Mouse (Mus musculus): ENCODE results near the gene Man2c1. TPM values are rescaled to one million over a fixed set of nuclear protein-coding genes. Genes with fewer than 3 reads are reported as not detected.

Gene Man2c1
- not detected in 2 replicates for polyA plus RNA-seq (2012; ENCODE audit: insufficient read depth, insufficient read length, low replicate concordance, missing spikeins)

DNA sequence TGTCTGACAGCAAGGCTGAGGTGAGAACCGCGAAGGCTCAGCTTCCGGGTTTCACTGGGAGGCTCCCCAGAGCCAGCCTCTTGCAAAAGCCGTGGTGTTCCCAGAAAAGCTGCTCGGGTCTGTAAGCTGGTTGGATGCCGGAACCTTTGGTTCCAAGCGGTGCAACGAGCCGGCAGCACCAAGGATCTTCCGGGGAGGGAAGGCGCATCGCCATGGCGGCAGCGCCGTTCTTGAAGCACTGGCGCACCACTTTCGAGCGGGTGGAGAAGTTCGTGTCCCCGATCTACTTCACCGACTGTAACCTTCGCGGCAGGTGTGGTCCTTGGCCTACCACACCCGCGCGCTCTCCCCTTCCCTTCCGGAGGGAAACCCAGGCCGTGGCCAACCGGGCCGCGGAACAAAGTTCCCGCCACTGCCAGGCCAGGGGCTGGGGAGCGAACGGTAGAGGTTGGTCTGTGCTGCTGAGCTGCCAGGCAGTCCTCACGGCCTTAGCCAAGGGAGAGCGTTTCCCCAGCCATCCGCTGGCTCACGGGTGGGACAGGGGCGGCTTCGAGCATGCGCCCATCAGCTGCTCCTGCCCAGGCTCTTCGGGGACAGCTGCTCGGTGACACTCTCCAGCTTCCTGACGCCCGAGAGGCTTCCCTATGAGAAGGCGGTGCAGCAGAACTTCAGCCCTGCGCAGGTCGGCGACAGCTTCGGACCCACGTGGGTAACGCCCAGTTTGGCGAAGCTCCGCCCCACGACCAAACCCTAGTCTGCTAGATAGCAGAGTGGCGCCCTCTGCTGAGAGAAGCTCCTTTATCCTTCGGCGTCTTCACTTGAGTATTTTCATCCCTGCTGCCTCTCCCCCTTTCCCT is at the start of gene Man2c1:
TSS of gene Man2c1 (plus strand) at position 114 of the 857 bp plus-strand sequence.
- TF ChIP-seq CTCF (IDR thresholded peaks at IDR 0.05; ENCODE audit: insufficient read depth, low read depth, low read length) (peak; percentile 55), POLR2A (IDR thresholded peaks at IDR 0.05; ENCODE audit: insufficient read depth, low read depth, low read length) (peak; percentile 76)
- peak within 1 kb of the TSS; percentile 56 for H3K4me3 ChIP-seq (ENCODE audit: insufficient read depth, low read depth, low read length)
- WGBS = under 1% methylated on average over 58 of the region's 58 CpGs
- H3K27ac ChIP-seq (ENCODE audit: insufficient read depth, low read depth, low read length) = peak within 1 kb of the TSS; percentile 83
- peaks cover 2% of the 10 kb centered on the region for H3K4me1 ChIP-seq (ENCODE audit: control insufficient read depth, insufficient read depth, low read length)

DNA sequence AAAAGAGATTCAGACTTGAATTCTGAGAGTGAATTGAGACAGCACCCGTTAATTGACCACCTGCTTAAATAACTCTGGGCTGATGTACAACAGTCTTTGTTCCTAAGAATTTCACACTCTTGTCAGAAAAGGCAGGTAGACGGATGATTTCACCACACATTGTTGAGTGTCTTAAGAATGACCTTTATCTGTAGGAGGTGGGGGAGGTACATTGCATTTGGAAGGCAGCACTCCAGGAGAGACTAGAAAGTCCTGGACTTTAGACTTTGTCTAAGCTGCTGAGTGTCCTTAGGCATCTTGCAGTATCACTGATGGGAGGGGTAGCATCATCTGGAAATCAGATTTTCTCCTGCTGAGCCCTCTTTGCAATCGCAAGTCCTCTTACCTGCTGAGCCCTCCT is 48.3 kb upstream of the Man2c1 start:
- H3K4me1 ChIP-seq (ENCODE audit: control insufficient read depth, insufficient read depth, low read length) = peaks cover 1% of the 10 kb centered on the region; the same call in 1 of the 2 replicates
- 76% methylated on average over 3 of the region's 3 CpGs for WGBS
- no peak overlapping the region for H3K4me3 ChIP-seq (ENCODE audit: insufficient read depth, low read depth, low read length)
- TF ChIP-seq CTCF (IDR thresholded peaks at IDR 0.05; ENCODE audit: insufficient read depth, low read depth, low read length) = no peak
- no peak for TF ChIP-seq POLR2A (IDR thresholded peaks at IDR 0.05; ENCODE audit: insufficient read depth, low read depth, low read length)
- H3K27ac ChIP-seq (ENCODE audit: insufficient read depth, low read depth, low read length) = no peak overlapping the region

DNA sequence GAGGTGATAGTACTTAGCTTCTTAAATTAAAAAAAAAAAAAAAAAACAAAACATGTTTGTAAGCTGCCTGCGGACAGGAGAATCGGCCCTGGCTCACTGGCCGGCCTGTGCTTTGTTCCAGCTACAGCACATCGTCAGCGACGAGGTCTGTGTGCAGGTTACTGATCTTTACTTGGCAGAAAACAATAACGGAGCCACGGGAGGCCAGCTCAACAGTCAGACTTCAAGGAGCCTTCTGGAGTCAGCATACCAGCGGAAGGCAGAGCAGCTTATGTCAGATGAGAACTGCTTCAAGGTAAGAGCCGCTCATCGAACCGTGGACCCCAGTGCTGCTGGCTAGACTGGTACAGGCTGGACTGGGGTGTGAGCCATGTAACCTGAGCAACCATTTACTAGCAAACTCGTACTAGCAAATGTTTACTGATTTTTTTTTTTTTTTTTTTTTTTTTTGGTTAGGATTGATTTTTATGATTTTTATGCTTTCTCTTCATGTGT is 13.2 kb upstream of the Man2c1 start:
- H3K4me1 ChIP-seq (ENCODE audit: control insufficient read depth, insufficient read depth, low read length) = no peaks in the 10 kb centered on the region
- H3K27ac ChIP-seq (ENCODE audit: insufficient read depth, low read depth, low read length) = no peak overlapping the region
- 80% methylated on average over 13 of the region's 13 CpGs for WGBS
- H3K4me3 ChIP-seq (ENCODE audit: insufficient read depth, low read depth, low read length) = no peak overlapping the region
- TF ChIP-seq CTCF (IDR thresholded peaks at IDR 0.05; ENCODE audit: insufficient read depth, low read depth, low read length) (no peak), POLR2A (IDR thresholded peaks at IDR 0.05; ENCODE audit: insufficient read depth, low read depth, low read length) (no peak)

DNA sequence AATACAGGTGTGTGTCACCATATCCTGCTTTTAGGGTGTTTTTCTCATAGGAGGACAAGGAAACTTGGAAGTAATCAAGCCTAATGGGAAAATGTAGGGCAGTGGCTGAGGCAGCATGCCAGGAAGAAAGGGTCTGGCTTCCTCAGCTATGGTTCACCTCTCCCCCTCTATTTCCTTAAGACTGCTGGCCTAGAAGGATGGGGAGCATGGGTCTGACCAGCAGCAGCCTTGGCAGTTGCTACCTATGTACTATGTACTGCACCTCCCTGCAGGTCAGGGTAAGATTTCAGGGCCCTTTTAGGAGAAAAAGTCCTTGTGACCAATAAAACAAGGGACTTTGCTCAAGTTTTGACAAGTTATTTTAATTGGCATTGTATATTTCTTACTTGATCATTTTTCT is 849 bp upstream of the Man2c1 start:
- Histone ChIP-seq H3K4me1 (ENCODE audit: control insufficient read depth, insufficient read depth, low read length) (peaks cover 2% of the 10 kb centered on the region), H3K27ac (ENCODE audit: insufficient read depth, low read depth, low read length) (no peak overlapping the region), H3K4me3 (ENCODE audit: insufficient read depth, low read depth, low read length) (no peak overlapping the region)
- TF ChIP-seq CTCF (IDR thresholded peaks at IDR 0.05; ENCODE audit: insufficient read depth, low read depth, low read length) = no peak
- TF ChIP-seq POLR2A (IDR thresholded peaks at IDR 0.05; ENCODE audit: insufficient read depth, low read depth, low read length) = no peak

DNA sequence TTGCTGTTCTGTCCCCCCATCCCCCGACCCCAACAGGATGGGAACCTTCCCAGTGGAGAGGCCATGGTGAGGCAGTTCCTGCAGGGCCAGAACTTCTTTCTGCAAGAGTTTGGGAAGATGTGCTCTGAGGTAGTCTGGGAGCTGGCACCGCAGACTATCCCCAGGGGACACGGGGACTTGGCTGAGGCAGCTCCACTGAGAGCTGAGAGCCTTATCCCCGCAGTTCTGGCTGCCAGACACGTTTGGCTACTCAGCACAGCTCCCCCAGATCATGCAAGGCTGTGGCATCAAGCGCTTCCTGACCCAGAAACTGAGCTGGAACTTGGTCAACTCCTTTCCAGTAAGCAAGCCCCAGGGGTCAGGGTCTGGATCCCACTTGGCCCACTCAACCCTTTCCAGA is 6.8 kb downstream of the Man2c1 start:
- H3K27ac ChIP-seq (ENCODE audit: insufficient read depth, low read depth, low read length) = no peak overlapping the region
- 80% methylated on average over 6 of the region's 6 CpGs for WGBS
- TF ChIP-seq CTCF (IDR thresholded peaks at IDR 0.05; ENCODE audit: insufficient read depth, low read depth, low read length) (no peak), POLR2A (IDR thresholded peaks at IDR 0.05; ENCODE audit: insufficient read depth, low read depth, low read length) (no peak)
- H3K4me3 ChIP-seq (ENCODE audit: insufficient read depth, low read depth, low read length) = no peak overlapping the region
- H3K4me1 ChIP-seq (ENCODE audit: control insufficient read depth, insufficient read depth, low read length) = no peaks in the 10 kb centered on the region

DNA sequence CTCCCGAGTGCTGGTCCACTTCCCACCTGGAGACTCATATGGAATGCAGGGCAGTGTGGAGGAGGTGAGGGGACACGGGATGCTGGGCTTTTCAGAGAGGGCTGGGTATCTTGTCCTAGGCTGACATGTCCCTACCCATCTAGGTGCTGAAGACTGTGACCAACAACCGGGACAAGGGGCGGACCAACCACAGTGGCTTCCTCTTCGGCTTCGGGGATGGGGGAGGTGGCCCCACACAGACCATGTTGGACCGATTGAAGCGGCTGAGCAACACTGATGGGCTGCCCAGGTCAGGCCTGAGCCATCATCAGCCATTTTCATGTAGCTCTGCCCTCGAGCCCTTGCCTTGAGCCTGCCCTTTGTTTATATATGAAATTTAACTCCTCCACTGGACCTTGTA is 7.3 kb downstream of the Man2c1 start:
- 91% methylated on average over 9 of the region's 9 CpGs for WGBS
- no peak for TF ChIP-seq CTCF (IDR thresholded peaks at IDR 0.05; ENCODE audit: insufficient read depth, low read depth, low read length)
- no peak for TF ChIP-seq POLR2A (IDR thresholded peaks at IDR 0.05; ENCODE audit: insufficient read depth, low read depth, low read length)
- Histone ChIP-seq H3K4me1 (ENCODE audit: control insufficient read depth, insufficient read depth, low read length) (no peaks in the 10 kb centered on the region), H3K27ac (ENCODE audit: insufficient read depth, low read depth, low read length) (no peak overlapping the region), H3K4me3 (ENCODE audit: insufficient read depth, low read depth, low read length) (no peak overlapping the region)

DNA sequence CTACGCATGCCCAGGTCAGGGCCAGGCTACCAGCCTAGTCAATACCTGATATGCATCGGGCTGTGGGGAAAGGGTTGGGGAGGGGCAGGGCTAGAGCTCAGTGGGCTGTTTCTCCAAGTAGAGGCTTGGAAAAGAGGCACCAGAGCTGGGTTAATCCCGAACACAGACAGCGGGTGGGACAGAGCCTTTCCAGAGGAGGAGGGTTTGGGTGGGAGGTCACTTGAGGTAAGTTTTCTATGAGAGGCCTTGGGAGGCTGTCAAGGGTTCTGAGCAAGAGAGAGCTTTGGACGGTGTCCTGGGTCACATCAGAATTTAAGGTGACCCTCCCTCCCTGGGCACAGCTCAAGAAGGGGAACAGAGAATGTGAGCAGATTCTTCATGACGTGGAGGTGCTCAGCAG is 8.0 kb downstream of the Man2c1 start:
- TF ChIP-seq POLR2A (IDR thresholded peaks at IDR 0.05; ENCODE audit: insufficient read depth, low read depth, low read length) (no peak), CTCF (IDR thresholded peaks at IDR 0.05; ENCODE audit: insufficient read depth, low read depth, low read length) (no peak)
- 96% methylated on average over 6 of the region's 6 CpGs for WGBS
- H3K27ac ChIP-seq (ENCODE audit: insufficient read depth, low read depth, low read length) = no peak overlapping the region
- no peaks in the 10 kb centered on the region for H3K4me1 ChIP-seq (ENCODE audit: control insufficient read depth, insufficient read depth, low read length)
- no peak overlapping the region for H3K4me3 ChIP-seq (ENCODE audit: insufficient read depth, low read depth, low read length)

DNA sequence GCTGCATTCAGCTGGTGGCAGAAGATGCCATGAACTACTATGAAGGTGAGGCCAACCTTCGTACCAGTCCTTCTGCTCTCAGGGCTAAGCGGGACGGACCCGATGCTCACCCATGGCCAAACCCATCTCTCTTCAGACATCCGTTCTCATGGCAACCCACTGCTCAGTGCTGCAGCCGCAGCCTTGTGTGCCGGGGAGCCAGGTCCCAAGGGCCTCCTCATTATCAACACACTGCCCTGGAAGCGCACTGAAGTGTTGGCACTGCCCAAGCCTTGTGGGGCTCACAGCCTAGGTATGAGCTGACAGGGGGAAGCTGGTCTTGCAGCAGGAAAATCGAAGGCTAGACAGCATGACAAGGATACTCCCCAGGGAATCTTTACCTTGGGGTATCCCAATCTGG is 8.6 kb downstream of the Man2c1 start:
- WGBS = 89% methylated on average over 9 of the region's 9 CpGs

DNA sequence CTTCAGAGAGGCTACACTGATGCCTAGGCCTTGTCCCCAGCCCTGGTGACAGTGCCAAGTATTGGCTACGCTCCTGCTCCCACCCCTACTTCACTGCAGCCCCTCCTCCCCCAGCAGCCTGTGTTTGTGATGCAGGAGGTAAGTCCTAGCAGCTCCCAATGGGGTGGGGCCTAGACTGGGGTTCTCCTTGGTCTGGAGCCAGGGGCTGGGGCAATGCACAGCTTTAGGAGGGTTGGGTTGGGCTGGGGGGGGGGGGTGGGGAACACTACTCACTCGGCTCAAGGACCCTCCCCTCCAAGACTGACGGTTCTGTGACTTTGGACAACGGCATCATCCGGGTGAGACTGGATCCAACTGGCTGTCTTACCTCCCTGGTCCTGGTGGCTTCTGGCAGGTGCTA is 9.1 kb downstream of the Man2c1 start:
- no peak for TF ChIP-seq CTCF (IDR thresholded peaks at IDR 0.05; ENCODE audit: insufficient read depth, low read depth, low read length)
- no peak for TF ChIP-seq POLR2A (IDR thresholded peaks at IDR 0.05; ENCODE audit: insufficient read depth, low read depth, low read length)
- Histone ChIP-seq H3K27ac (ENCODE audit: insufficient read depth, low read depth, low read length) (no peak overlapping the region), H3K4me1 (ENCODE audit: control insufficient read depth, insufficient read depth, low read length) (no peaks in the 10 kb centered on the region), H3K4me3 (ENCODE audit: insufficient read depth, low read depth, low read length) (no peak overlapping the region)
- 84% methylated on average over 5 of the region's 5 CpGs for WGBS

More for the DNA sequence above, 8.6 kb downstream of the Man2c1 start:
- H3K4me1 ChIP-seq (ENCODE audit: control insufficient read depth, insufficient read depth, low read length) = no peaks in the 10 kb centered on the region
- H3K27ac ChIP-seq (ENCODE audit: insufficient read depth, low read depth, low read length) = no peak overlapping the region
- TF ChIP-seq POLR2A (IDR thresholded peaks at IDR 0.05; ENCODE audit: insufficient read depth, low read depth, low read length) (no peak), CTCF (IDR thresholded peaks at IDR 0.05; ENCODE audit: insufficient read depth, low read depth, low read length) (no peak)
- H3K4me3 ChIP-seq (ENCODE audit: insufficient read depth, low read depth, low read length) = no peak overlapping the region
